Mouse (Mus musculus): ENCODE measurements around the gene Abr. TPM values are rescaled to one million over a fixed set of nuclear protein-coding genes. Genes with fewer than 3 reads are reported as not detected.

Abr gene
- polyA plus RNA-seq, 1 experiment from 2014 or later, result 93.5 TPM

DNA sequence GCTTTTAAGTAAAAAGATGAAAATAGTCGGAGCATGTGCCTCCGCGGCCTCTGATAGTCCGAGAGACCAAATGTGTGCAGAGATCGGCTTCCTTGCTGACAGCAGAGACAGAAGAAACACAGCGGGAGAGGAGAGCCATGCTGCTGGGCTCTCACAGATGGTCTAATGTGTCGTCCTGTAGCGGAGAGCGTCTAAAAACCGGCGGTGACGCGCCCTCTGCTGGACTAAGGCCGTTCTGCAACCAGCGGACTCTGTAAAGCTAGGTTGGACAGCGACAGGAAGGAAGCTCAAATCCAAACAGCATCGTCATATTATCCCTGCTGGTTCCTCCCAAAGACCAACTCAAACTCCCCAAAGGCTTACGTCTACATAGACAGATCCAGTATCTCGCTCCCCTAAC is 23.8 kb upstream of the Abr start:
- Histone ChIP-seq H3K27me3 (no peaks in the 10 kb centered on the region), H3K27ac (peak overlapping the region; percentile 48), H3K4me2 (replicated peaks) (peak overlapping the region; percentile 52), H3K36me3 (no peaks in the 10 kb centered on the region), H3K4me3 (replicated peaks) (peak overlapping the region; percentile 20), H3K4me1 (replicated peaks) (peaks cover 38% of the 10 kb centered on the region), H3K9me3 (no peaks in the 10 kb centered on the region), H3K9ac (replicated peaks) (0 out of 2 replicates have a peak overlapping the region, but pooled peaks have one; percentile 17)
- ATAC-seq, result peak; percentile 83
- under 1% methylated on average over 19 of the region's 19 CpGs for WGBS

DNA sequence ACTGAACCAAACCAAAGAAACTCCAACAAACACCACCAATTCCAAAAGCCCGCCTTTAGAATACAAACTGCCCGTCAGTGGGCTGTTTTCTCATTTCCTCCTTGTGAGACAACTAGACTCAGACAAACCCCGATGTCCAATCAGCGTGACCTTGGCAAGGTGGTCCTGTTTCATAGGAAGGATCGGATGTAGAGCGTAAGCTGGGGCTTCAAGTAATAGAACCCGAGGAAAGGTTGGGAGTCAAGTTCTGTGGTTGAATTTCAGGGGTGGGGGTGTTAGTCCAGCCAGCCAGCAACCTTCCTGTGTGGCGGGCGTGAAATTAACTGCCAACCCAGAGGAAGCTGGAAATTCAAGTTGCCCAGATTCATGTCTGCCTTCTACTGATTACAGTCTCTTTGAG is 22.9 kb upstream of the Abr start:
- Histone ChIP-seq H3K36me3 (no peaks in the 10 kb centered on the region), H3K27ac (peak overlapping the region; percentile 48), H3K9me3 (no peaks in the 10 kb centered on the region), H3K4me1 (replicated peaks) (peaks cover 38% of the 10 kb centered on the region), H3K9ac (replicated peaks) (no peak overlapping the region), H3K4me2 (replicated peaks) (peak overlapping the region; percentile 52; the same call in 1 of the 2 replicates), H3K27me3 (no peaks in the 10 kb centered on the region), H3K4me3 (replicated peaks) (no peak overlapping the region)
- no peak for ATAC-seq
- WGBS, result 67% methylated on average over 9 of the region's 9 CpGs

DNA sequence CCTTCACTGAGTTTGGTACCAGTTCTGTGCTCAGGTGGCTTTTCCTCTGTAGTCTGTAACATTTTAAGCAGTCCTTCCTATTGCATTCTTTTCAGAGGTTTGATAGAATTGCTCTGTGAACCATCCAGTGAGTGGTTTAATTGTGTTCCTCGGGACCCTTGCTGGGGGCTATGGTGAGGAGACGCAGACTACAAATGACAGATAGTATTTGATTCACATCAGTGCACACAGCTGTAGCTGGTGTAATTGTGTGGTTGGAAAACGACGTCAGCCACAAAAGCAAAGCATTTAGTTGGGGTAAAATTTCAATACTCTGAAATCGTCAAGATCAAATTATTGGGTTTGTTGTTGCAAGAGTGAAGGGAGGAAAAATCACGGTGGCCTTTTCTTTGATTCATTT is 22.1 kb upstream of the Abr start:
- Histone ChIP-seq H3K36me3 (no peaks in the 10 kb centered on the region), H3K27me3 (no peaks in the 10 kb centered on the region), H3K4me3 (replicated peaks) (no peak overlapping the region), H3K27ac (peak overlapping the region; percentile 48; the same call in 1 of the 2 replicates), H3K4me1 (replicated peaks) (peaks cover 41% of the 10 kb centered on the region), H3K4me2 (replicated peaks) (no peak overlapping the region), H3K9ac (replicated peaks) (no peak overlapping the region), H3K9me3 (no peaks in the 10 kb centered on the region)
- WGBS, result 39% methylated on average over 6 of the region's 6 CpGs
- ATAC-seq, result no peak

DNA sequence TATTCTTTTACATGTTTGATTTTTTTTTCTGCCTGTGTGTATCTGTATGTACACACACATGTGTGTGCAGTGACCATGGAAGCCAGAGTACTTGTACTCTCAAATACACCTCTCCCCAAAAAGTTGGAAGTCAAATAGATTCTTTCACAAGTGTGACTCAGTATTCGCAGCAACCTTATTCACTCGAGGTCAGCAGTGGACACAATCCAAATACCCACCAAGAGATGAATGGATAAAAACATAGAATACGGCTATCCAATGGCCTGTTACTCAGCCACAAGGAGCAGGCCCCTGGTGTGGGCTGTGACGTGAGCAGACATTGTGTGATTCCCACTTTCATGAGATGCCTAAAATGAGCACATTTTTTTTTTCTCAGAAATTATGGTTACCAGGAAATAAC is 18.1 kb upstream of the Abr start:
- no peaks in the 10 kb centered on the region for H3K27me3 ChIP-seq
- no peak for ATAC-seq
- WGBS, result 73% methylated on average over 4 of the region's 4 CpGs
- H3K4me1 ChIP-seq (replicated peaks), result peaks cover 16% of the 10 kb centered on the region
- H3K4me2 ChIP-seq (replicated peaks), result no peak overlapping the region
- H3K9me3 ChIP-seq, result no peaks in the 10 kb centered on the region
- H3K4me3 ChIP-seq (replicated peaks), result no peak overlapping the region
- H3K9ac ChIP-seq (replicated peaks), result no peak overlapping the region
- H3K27ac ChIP-seq, result no peak overlapping the region
- no peaks in the 10 kb centered on the region for H3K36me3 ChIP-seq

DNA sequence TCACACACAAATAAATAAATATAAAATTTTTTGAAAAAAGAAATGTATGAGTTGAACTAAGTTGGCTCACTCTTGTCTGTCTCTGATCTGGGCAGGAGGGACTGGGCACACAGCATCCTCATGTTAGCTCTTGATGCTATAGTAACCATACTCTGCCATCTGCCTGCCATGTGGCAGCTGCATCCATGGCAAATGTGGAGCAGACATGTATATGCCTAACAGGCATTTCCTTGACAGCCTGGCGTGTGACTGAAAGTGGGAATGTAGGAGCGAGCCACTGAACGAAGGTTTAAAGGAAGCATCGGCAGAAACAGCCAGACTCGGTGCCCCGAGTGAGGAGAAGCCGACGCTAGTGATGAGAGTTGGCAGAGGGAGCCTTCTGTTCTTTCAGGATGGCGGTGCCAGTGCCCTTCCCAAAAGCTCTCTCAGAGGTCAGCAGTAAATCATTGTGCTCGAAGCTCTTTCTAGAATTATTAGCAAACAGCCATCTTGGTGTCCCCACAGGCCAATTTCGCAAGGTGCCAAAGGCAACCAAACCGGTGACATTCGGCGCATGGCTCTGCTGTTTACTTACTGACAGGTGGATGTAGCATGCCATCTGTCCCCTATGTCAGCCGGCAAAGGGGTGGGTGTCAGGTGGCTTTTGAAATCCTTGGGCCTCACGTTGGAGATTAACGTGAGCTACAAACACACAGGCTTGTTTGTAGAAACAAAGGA is 17.3 kb upstream of the Abr start:
- no peak overlapping the region for H3K4me2 ChIP-seq (replicated peaks)
- no peak overlapping the region for H3K27ac ChIP-seq
- H3K4me1 ChIP-seq (replicated peaks), result peaks cover 8% of the 10 kb centered on the region
- WGBS, result 82% methylated on average over 17 of the region's 17 CpGs
- H3K27me3 ChIP-seq, result no peaks in the 10 kb centered on the region
- H3K4me3 ChIP-seq (replicated peaks), result no peak overlapping the region
- H3K36me3 ChIP-seq, result no peaks in the 10 kb centered on the region
- H3K9ac ChIP-seq (replicated peaks), result no peak overlapping the region
- H3K9me3 ChIP-seq, result no peaks in the 10 kb centered on the region
- no peak for ATAC-seq

DNA sequence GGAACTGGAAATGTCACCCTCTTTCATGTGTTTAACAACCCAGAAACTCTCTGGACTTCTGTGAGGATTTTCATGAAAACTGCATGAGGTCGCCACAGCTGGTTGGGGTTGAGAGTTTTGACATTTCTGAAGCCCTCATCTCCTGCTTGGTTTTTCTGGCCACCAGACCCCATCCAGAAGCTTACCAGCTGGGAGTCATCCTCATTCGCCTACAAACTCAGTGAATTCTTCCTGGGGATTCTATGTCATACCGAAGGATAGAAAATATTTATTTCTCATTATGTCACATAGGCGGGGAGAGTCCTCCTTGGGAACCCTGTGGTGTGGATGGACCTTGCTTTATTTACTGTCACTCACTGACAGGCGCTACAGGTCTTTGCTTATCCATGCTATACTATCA is 8.4 kb upstream of the Abr start:
- Histone ChIP-seq H3K36me3 (no peaks in the 10 kb centered on the region), H3K27ac (no peak overlapping the region), H3K4me2 (replicated peaks) (no peak overlapping the region), H3K4me3 (replicated peaks) (no peak overlapping the region), H3K4me1 (replicated peaks) (no peaks in the 10 kb centered on the region), H3K9me3 (no peaks in the 10 kb centered on the region), H3K27me3 (no peaks in the 10 kb centered on the region), H3K9ac (replicated peaks) (no peak overlapping the region)
- WGBS, result 82% methylated on average over 5 of the region's 5 CpGs
- no peak for ATAC-seq

DNA sequence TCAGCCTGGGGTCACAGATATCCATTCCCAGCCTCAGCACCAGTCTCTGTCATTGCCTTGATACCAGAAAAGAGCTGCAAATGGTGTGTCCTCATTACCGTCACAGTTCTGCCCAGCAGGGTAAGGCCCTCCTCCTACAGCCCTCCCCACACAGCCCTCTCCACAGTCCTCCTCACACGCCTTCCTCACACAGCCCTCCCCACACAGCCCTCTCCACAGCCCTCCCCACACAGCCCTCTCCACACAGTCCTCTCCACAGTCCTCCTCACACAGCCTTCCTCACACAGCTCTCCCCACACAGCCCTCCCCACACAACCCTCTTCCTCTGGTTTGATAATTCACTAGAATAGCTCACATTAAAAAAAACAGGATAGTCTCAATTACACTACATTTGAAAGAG is 7.9 kb upstream of the Abr start:
- 37% methylated on average over 2 of the region's 2 CpGs for WGBS
- H3K36me3 ChIP-seq, result no peaks in the 10 kb centered on the region
- no peak overlapping the region for H3K4me2 ChIP-seq (replicated peaks)
- no peak for ATAC-seq
- H3K27me3 ChIP-seq, result peaks cover under 1% of the 10 kb centered on the region; the same call in 1 of the 2 replicates
- no peak overlapping the region for H3K9ac ChIP-seq (replicated peaks)
- H3K4me1 ChIP-seq (replicated peaks), result no peaks in the 10 kb centered on the region
- no peak overlapping the region for H3K27ac ChIP-seq
- H3K9me3 ChIP-seq, result no peaks in the 10 kb centered on the region
- H3K4me3 ChIP-seq (replicated peaks), result no peak overlapping the region

DNA sequence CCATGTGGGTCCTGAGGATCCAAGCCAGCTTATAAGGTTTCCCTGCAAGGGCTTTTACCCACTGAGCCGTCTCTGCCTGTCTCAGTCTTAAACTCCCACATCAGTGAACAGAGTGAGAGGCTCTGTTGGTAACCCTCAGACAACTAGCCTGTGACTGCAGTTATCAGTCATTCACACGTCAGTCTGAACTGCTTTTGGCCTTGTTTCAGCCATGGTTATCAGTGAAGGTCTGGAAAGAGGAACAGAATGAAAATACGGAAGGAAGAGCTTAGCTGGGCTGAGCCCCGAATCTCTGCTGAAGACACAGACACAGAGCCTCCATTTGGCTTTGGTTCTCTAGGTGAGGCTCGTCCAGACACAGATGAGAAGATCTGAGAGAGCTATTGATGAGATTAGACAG is 6.5 kb upstream of the Abr start:
- Histone ChIP-seq H3K4me1 (replicated peaks) (peaks cover 2% of the 10 kb centered on the region; the same call in 1 of the 2 replicates), H3K27ac (no peak overlapping the region), H3K4me3 (replicated peaks) (no peak overlapping the region), H3K27me3 (peaks cover 14% of the 10 kb centered on the region; the same call in 1 of the 2 replicates), H3K9ac (replicated peaks) (no peak overlapping the region), H3K36me3 (no peaks in the 10 kb centered on the region), H3K4me2 (replicated peaks) (no peak overlapping the region), H3K9me3 (no peaks in the 10 kb centered on the region)
- 80% methylated on average over 5 of the region's 5 CpGs for WGBS
- no peak for ATAC-seq

DNA sequence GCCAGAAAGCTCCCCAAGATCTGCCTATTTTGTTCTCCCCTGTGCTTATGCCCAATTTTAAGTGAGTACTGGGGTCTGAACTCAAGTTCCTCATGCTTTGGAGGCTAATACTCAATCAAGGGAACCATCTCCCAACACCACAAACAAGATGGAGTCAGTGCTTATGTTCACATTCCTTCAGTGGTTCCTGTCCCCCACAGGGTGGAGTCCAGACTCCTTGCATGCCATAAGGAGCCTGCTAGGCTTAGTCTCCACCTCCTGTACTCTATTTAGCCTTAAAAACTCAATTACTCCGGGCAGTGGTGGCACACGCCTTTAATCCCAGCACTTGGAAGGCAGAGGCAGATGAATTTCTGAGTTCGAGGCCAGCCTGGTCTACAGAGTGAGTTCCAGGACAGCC is 2.8 kb upstream of the Abr start:
- WGBS, result 87% methylated on average over 3 of the region's 3 CpGs
- Histone ChIP-seq H3K27me3 (peaks cover 46% of the 10 kb centered on the region), H3K27ac (no peak overlapping the region), H3K4me1 (replicated peaks) (peaks cover 27% of the 10 kb centered on the region), H3K9me3 (no peaks in the 10 kb centered on the region), H3K4me3 (replicated peaks) (no peak overlapping the region), H3K9ac (replicated peaks) (no peak overlapping the region), H3K4me2 (replicated peaks) (no peak overlapping the region), H3K36me3 (no peaks in the 10 kb centered on the region)
- ATAC-seq, result no peak

DNA sequence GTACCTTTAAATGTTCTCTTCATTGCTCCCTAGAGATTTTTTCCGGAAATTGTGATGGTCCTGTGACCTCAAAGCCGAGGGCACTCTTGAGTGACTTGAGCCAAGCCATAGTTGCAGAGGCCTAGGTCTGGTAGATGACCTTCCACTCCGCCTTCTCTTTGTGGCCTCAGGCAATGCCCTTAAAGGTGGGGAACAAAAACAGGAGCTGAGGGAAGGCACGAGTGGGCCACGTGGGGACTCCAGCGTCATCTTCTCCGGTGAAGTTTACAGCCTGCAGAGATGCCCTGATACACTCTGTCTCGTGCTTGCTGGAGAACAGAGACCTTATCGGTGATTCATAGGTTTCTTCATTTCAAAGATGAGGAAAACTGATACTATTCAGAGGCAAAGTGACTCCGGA is 2.0 kb upstream of the Abr start:
- Histone ChIP-seq H3K9me3 (no peaks in the 10 kb centered on the region), H3K36me3 (no peaks in the 10 kb centered on the region), H3K4me2 (replicated peaks) (peak overlapping the region; percentile 100), H3K4me3 (replicated peaks) (peak overlapping the region; percentile 65; the same call in 1 of the 2 replicates), H3K9ac (replicated peaks) (no peak overlapping the region), H3K27me3 (peaks cover 46% of the 10 kb centered on the region), H3K27ac (no peak overlapping the region), H3K4me1 (replicated peaks) (peaks cover 27% of the 10 kb centered on the region)
- ATAC-seq, result no peak
- WGBS, result 57% methylated on average over 10 of the region's 10 CpGs

DNA sequence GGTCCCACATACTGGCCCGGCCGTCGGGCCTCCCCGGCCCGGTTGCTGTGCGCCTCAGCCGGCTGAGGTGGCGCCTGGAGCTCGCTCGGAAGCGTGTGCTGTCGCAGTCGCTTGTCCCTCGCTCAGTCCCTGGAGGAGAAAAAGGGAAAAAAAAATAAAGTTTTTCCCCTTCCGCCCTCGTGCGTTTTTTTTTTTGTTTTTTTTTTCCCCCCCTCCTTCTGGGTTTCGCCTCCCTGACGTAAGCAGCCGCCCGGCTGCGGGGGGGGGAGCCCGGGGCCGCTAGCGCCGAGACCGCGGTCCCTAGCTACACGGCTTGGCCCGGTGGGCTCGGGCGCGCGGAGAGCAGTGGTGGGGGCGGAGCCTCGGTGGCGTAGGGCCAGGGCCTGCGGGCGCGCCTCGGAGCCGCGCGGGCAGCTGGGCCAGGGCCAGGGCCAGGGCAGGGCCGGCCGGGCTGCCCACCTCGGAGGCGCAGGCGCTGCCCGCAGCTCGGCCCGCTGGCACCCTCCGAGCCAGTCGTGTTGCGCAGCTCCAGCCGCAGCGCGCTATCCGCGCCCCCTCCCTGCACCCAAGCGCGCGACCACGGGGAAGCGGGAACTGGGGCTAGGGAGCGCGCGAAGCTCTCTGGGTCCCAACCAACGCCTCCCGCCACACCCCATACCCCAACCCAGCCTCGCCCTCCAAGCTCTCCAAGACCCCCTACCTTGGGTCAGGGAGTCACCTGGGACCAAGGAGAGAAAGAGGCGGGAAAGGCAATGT is 1.3 kb upstream of the Abr start:
- H3K4me3 ChIP-seq (replicated peaks), result peak overlapping the region; percentile 65
- WGBS, result under 1% methylated on average over 62 of the region's 72 CpGs
- peak overlapping the region; percentile 100 for H3K4me2 ChIP-seq (replicated peaks)
- peak; percentile 91 for ATAC-seq
- peak overlapping the region; percentile 71 for H3K9ac ChIP-seq (replicated peaks)
- peaks cover 46% of the 10 kb centered on the region for H3K27me3 ChIP-seq
- peaks cover 27% of the 10 kb centered on the region for H3K4me1 ChIP-seq (replicated peaks)
- no peak overlapping the region for H3K27ac ChIP-seq
- H3K9me3 ChIP-seq, result no peaks in the 10 kb centered on the region
- no peaks in the 10 kb centered on the region for H3K36me3 ChIP-seq

DNA sequence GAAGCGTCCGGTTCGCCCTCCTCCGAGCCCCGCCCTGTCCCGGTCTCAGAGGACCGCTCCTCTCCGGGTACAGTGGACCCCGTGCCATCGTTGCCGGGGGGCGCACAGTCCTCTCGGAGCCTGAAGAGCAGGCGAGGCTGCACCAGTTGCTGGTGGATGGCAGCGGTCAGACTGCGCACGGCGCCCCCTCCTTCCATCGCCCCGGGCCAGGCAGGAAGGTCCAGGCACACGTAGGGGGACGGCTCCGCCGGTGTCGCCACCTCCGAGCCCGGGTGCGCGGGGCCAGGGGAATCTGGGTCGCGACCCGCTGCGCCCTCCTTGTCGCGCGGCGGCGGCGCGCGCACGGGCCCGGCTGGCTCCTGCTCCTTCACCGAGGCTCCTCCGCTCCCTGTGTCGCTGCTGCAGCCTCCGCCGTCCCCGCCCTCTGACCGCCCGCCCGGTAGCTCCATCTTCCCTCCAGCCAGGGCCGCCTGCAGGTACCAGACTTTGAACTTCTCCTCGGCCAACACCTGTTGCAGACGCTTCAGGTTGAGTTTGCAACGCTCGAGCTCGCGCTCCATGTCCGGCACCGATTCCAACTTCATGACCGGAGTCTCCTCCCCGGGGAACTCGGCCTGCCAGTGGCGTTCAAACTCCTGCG is 572 bp upstream of the Abr start:
- Histone ChIP-seq H3K9ac (replicated peaks) (peak overlapping the region; percentile 71), H3K4me1 (replicated peaks) (peaks cover 27% of the 10 kb centered on the region), H3K27ac (no peak overlapping the region), H3K27me3 (peaks cover 47% of the 10 kb centered on the region), H3K36me3 (no peaks in the 10 kb centered on the region), H3K4me2 (replicated peaks) (peak overlapping the region; percentile 100), H3K4me3 (replicated peaks) (peak overlapping the region; percentile 65), H3K9me3 (no peaks in the 10 kb centered on the region)
- WGBS, result under 1% methylated on average over 66 of the region's 66 CpGs
- peak; percentile 58 for ATAC-seq
